Mouse (Mus musculus): ENCODE results near the gene Prss23. TPM values are rescaled to one million over a fixed set of nuclear protein-coding genes. Genes with fewer than 3 reads are reported as not detected.
A peak's percentile ranks its signal among the peaks of the same experiment; 100 is the strongest.

Gene Prss23
- polyA plus RNA-seq (2015; fragmentation: Nextera tagmentation; extraction: Ambion mirVana) = 42.4 and 46.3 TPM in 2 replicates

GRCm38 (mm10) chr7:89526731-89527429, at the start of gene Prss23:
TSS of gene Prss23 (minus strand) at chr7:89527187.
- Histone ChIP-seq H3K36me3 (no peaks in the 10 kb centered on the region), H3K9me3 (no peaks in the 10 kb centered on the region), H3K4me3 (no peak within 1 kb of the TSS), H3K27ac (no peak within 1 kb of the TSS), H3K27me3 (0 out of 2 replicates have a peak, but pooled peaks cover 4% of the 10 kb centered on the region), H3K9ac (no peak within 1 kb of the TSS), H3K4me2 (no peak within 1 kb of the TSS), H3K4me1 (no peaks in the 10 kb centered on the region)
- no peak for ATAC-seq (ENCODE audit: borderline replicate concordance, extremely low read depth, low FRiP score, low TSS enrichment)
- 65% methylated on average over 16 of the region's 16 CpGs for WGBS

- Histone ChIP-seq H3K9me3 (no peaks in the 10 kb centered on the region), H3K4me1 (no peaks in the 10 kb centered on the region), H3K36me3 (no peaks in the 10 kb centered on the region), H3K27ac (no peak overlapping the region), H3K4me3 (no peak overlapping the region), H3K4me2 (no peak overlapping the region), H3K9ac (no peak overlapping the region), H3K27me3 (no peaks in the 10 kb centered on the region)
- 84% methylated on average over 3 of the region's 3 CpGs for WGBS
- ATAC-seq (ENCODE audit: borderline replicate concordance, extremely low read depth, low FRiP score, low TSS enrichment) = no peak
These were observed 49.1 kb upstream of the Prss23 start for GRCm38 (mm10) chr7:89576127-89576526.

GRCm38 (mm10) chr7:89564569-89564968, 37.6 kb upstream of the Prss23 start:
- Histone ChIP-seq H3K4me1 (no peaks in the 10 kb centered on the region), H3K9ac (no peak overlapping the region), H3K9me3 (no peaks in the 10 kb centered on the region), H3K4me3 (no peak overlapping the region), H3K27ac (no peak overlapping the region), H3K36me3 (no peaks in the 10 kb centered on the region), H3K4me2 (no peak overlapping the region), H3K27me3 (no peaks in the 10 kb centered on the region)
- ATAC-seq (ENCODE audit: borderline replicate concordance, extremely low read depth, low FRiP score, low TSS enrichment) = no peak
- 87% methylated on average over 2 of the region's 2 CpGs for WGBS

- Histone ChIP-seq H3K9me3 (no peaks in the 10 kb centered on the region), H3K4me1 (no peaks in the 10 kb centered on the region; the same call in 1 of the 2 replicates), H3K9ac (no peak overlapping the region), H3K4me3 (no peak overlapping the region), H3K36me3 (no peaks in the 10 kb centered on the region), H3K27me3 (no peaks in the 10 kb centered on the region), H3K4me2 (no peak overlapping the region), H3K27ac (no peak overlapping the region)
- ATAC-seq (ENCODE audit: borderline replicate concordance, extremely low read depth, low FRiP score, low TSS enrichment) = no peak
- 67% methylated on average over 2 of the region's 2 CpGs for WGBS
These were observed 36.5 kb upstream of the Prss23 start for GRCm38 (mm10) chr7:89563501-89563900.

GRCm38 (mm10) chr7:89562140-89562539, 35.2 kb upstream of the Prss23 start:
- Histone ChIP-seq H3K27ac (no peak overlapping the region), H3K27me3 (no peaks in the 10 kb centered on the region), H3K36me3 (no peaks in the 10 kb centered on the region), H3K4me2 (no peak overlapping the region), H3K4me3 (no peak overlapping the region), H3K9ac (no peak overlapping the region), H3K9me3 (no peaks in the 10 kb centered on the region), H3K4me1 (no peaks in the 10 kb centered on the region; the same call in 1 of the 2 replicates)
- ATAC-seq (ENCODE audit: borderline replicate concordance, extremely low read depth, low FRiP score, low TSS enrichment) = no peak
- WGBS = 78% methylated on average over 2 of the region's 2 CpGs

GRCm38 (mm10) chr7:89560939-89561338, 34.0 kb upstream of the Prss23 start:
- Histone ChIP-seq H3K4me1 (no peaks in the 10 kb centered on the region; the same call in 1 of the 2 replicates), H3K9me3 (no peaks in the 10 kb centered on the region), H3K27ac (no peak overlapping the region), H3K4me2 (no peak overlapping the region), H3K27me3 (no peaks in the 10 kb centered on the region), H3K4me3 (no peak overlapping the region), H3K9ac (no peak overlapping the region), H3K36me3 (no peaks in the 10 kb centered on the region)
- no peak for ATAC-seq (ENCODE audit: borderline replicate concordance, extremely low read depth, low FRiP score, low TSS enrichment)
- 80% methylated on average over 3 of the region's 3 CpGs for WGBS

GRCm38 (mm10) chr7:89559633-89560032, 32.6 kb upstream of the Prss23 start:
- Histone ChIP-seq H3K4me3 (no peak overlapping the region), H3K36me3 (no peaks in the 10 kb centered on the region), H3K27ac (no peak overlapping the region), H3K4me1 (peaks cover 5% of the 10 kb centered on the region; the same call in 1 of the 2 replicates), H3K27me3 (no peaks in the 10 kb centered on the region), H3K4me2 (no peak overlapping the region), H3K9ac (no peak overlapping the region), H3K9me3 (no peaks in the 10 kb centered on the region)
- no peak for ATAC-seq (ENCODE audit: borderline replicate concordance, extremely low read depth, low FRiP score, low TSS enrichment)
- 36% methylated on average over 4 of the region's 4 CpGs for WGBS

- no peak overlapping the region for H3K9ac ChIP-seq
- H3K27ac ChIP-seq = no peak overlapping the region
- H3K27me3 ChIP-seq = no peaks in the 10 kb centered on the region
- no peak overlapping the region for H3K4me3 ChIP-seq
- H3K9me3 ChIP-seq = no peaks in the 10 kb centered on the region
- WGBS = 71% methylated on average over 4 of the region's 4 CpGs
- no peaks in the 10 kb centered on the region for H3K36me3 ChIP-seq
- peaks cover 5% of the 10 kb centered on the region; the same call in 1 of the 2 replicates for H3K4me1 ChIP-seq
- H3K4me2 ChIP-seq = no peak overlapping the region
- no peak for ATAC-seq (ENCODE audit: borderline replicate concordance, extremely low read depth, low FRiP score, low TSS enrichment)
These were observed 32.1 kb upstream of the Prss23 start for GRCm38 (mm10) chr7:89559105-89559504.

- no peaks in the 10 kb centered on the region for H3K27me3 ChIP-seq
- no peak overlapping the region for H3K27ac ChIP-seq
- no peak overlapping the region for H3K9ac ChIP-seq
- peaks cover 5% of the 10 kb centered on the region; the same call in 1 of the 2 replicates for H3K4me1 ChIP-seq
- 81% methylated on average over 11 of the region's 11 CpGs for WGBS
- no peaks in the 10 kb centered on the region for H3K9me3 ChIP-seq
- ATAC-seq (ENCODE audit: borderline replicate concordance, extremely low read depth, low FRiP score, low TSS enrichment) = no peak
- H3K36me3 ChIP-seq = no peaks in the 10 kb centered on the region
- H3K4me3 ChIP-seq = no peak overlapping the region
- H3K4me2 ChIP-seq = no peak overlapping the region
These were observed 31.6 kb upstream of the Prss23 start for GRCm38 (mm10) chr7:89558446-89559039.

- Histone ChIP-seq H3K4me2 (no peak overlapping the region), H3K36me3 (no peaks in the 10 kb centered on the region), H3K9ac (no peak overlapping the region), H3K9me3 (no peaks in the 10 kb centered on the region), H3K27me3 (no peaks in the 10 kb centered on the region), H3K27ac (no peak overlapping the region), H3K4me3 (no peak overlapping the region), H3K4me1 (peaks cover 5% of the 10 kb centered on the region; the same call in 1 of the 2 replicates)
- no peak for ATAC-seq (ENCODE audit: borderline replicate concordance, extremely low read depth, low FRiP score, low TSS enrichment)
- 82% methylated on average over 5 of the region's 5 CpGs for WGBS
These were observed 30.1 kb upstream of the Prss23 start for GRCm38 (mm10) chr7:89557056-89557455.

- ATAC-seq (ENCODE audit: borderline replicate concordance, extremely low read depth, low FRiP score, low TSS enrichment) = no peak
- H3K27me3 ChIP-seq = no peaks in the 10 kb centered on the region
- H3K4me2 ChIP-seq = no peak overlapping the region
- no peak overlapping the region for H3K9ac ChIP-seq
- no peaks in the 10 kb centered on the region for H3K36me3 ChIP-seq
- H3K4me3 ChIP-seq = no peak overlapping the region
- H3K9me3 ChIP-seq = no peaks in the 10 kb centered on the region
- peaks cover 5% of the 10 kb centered on the region; the same call in 1 of the 2 replicates for H3K4me1 ChIP-seq
- 58% methylated on average over 4 of the region's 4 CpGs for WGBS
- H3K27ac ChIP-seq = no peak overlapping the region
These were observed 29.7 kb upstream of the Prss23 start for GRCm38 (mm10) chr7:89556652-89557051.

- peak; percentile 74; the same call in 1 of the 2 replicates for ATAC-seq (ENCODE audit: borderline replicate concordance, extremely low read depth, low FRiP score, low TSS enrichment)
- Histone ChIP-seq H3K9ac (no peak overlapping the region), H3K36me3 (no peaks in the 10 kb centered on the region), H3K27ac (no peak overlapping the region), H3K9me3 (no peaks in the 10 kb centered on the region), H3K4me1 (peaks cover 5% of the 10 kb centered on the region; the same call in 1 of the 2 replicates), H3K4me3 (no peak overlapping the region), H3K4me2 (no peak overlapping the region), H3K27me3 (no peaks in the 10 kb centered on the region)
- 46% methylated on average over 4 of the region's 4 CpGs for WGBS
These were observed 28.2 kb upstream of the Prss23 start for GRCm38 (mm10) chr7:89555170-89555569.

All from lung, embryonic 15.5 days (tissue).